Mouse (Mus musculus): ENCODE results near the gene Gdpd5.
"Not testable (repeated sequence)": the region's sequence is repeated elsewhere in the genome, so short reads cannot be mapped to it uniquely, and the experiment has no call there.

Gdpd5 gene

DNA sequence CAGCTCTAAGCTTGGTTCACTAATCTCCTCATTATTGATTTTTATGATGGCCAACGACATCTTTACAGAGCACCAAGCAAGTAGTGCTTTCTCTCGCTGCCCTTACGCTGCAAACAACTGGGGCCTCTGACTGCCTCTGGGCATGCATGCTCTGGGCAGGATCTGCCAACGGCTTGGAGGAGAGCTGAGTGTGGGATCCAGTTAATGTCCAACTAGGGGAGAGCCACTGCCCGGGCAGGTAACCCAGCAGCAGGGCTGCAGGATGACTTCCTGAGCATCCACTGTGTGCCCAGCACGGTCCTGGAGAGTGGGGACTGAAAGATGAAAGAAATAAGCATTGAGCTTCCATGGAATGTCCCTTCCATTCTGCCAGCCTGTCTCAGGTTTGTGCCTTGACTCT, 14.5 kb upstream of the Gdpd5 start:
- no peak for DNase-seq

DNA sequence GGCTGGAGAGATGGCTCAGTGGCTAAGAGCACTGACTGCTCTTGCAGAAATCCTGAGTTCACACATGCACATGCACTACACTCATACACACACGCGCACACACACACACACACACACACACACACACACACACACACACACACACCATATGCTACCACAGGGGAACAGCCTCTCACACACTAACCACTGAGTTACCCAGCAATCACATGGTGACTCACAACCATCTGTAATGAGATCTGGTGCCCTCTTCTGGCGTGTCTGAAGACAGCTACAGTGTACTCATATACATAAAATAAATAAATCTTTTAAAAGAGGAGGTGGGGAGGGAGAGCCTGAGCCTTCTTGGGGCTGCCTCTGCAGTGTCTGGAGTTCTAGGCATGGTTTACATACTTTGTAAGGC, 6.9 kb upstream of the Gdpd5 start:
- DNase-seq: not testable (repeated sequence)

DNA sequence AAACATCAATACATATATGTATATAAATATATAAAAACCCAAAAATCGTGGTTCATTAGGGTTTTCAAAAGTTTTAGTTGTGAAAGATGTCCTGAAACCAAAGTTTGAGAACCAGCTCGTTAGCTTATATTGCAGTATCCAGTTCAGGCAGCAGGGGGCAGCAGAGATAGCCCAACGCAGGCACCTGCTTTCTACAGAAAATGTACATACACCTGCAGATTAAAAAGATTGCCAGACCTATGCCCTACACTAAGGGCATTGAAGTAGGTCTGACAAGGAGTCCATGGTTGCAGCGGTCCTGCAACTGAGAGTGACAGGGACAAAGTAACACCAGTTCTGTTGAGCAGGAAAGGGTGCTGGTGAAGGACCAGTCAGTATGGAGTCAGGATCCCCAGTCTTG, 5.8 kb upstream of the Gdpd5 start:
- DNase-seq: peak; percentile 89 to 93

DNA sequence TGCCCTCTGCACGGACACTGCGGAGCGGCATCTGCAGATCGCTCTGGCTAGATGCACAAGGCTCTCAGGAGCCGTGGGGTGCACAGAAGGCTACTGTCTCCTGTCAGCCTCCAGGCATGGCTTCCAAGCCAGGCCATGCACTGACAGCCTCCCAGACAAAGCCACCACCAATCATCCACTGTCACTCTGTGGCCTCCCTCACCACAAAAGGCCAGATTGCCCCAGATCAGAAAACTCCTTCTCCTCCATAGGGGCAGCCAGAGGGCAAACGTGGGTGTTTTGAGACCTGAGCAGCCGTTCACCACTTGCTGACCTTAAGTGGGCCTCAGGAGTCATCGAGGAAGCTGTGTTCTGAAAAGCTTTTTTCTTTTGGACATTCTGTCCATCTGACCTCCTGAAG, 2.3 kb upstream of the Gdpd5 start:
- DNase-seq: no peak

DNA sequence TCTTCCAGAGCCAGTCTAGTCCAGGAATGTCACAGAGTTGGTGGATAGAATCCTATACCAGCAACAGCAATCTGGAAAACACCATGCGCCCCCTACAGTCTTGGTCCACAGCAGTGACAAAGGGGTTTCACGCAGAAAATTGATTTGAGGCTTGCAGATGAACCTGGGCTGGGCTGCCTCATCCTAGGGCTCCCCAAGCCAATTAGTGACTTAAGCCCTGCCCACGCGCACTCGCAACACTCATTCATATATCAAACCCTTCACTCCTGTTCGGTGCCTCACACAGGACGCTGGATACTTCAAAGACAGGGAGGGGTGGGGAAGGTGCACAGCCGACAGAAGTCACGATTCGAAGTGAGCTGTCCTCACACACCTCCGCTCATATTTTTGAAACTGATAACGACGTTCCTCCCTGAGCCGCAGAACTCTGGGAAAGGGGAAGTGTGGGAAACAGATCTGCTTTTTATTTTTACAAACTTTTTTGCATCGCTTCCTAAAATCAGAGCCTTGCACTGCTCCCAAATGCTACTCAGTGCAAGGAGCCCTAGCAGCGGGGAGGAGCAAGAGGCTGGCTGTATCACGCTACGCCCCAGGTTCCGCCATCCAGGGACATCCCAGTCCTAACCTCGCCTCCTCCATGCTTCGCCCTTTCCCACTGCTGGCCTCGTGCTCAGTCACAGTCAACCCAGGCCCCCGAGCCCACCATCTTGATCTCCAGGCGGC, 562 bp upstream of the Gdpd5 start:
- peak; percentile 83 for DNase-seq

DNA sequence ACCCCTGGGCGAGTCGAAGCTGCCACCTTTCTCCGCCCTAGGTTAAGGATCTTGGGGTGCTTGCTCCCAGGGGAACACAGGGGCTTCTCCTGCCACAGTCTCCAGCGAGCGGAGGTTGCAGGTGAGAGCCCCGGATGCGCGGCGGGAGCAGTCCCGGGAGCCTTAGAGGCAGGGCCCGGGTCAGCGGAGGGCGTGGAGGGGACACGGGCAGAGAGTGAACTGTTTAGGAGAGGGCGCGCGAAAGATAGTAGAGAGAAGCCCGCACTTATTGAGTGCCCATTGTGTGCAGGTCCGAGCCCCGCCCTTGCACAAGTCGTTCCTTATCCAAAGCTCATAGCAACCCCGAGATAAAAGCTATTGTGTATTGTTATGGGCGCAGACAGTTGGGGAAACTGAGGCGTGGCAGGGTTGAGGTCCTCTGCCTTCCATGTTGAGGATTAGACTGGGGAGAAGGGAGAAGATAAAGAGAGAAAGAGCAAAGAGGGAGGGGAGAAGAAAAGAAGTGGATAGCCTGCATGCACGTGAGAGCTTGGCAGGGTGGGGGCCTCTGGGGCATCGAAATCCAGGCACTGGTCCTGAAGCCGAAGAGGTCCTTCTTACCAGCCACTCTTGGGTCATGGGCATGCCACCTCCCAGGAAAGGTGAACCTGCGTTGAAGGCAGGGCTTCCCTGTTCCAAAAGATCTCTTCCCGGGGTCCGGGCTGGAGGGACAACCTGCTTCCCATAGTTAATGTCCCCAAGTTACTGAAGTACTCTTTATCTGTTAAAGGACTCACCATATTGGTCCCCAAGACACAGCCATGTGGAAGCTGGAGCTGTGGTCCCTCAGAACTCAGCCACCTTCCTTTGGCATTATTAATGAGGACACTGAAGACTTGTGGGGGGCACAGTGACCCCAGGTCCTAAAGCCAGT, 1.1 kb downstream of the Gdpd5 start:
- DNase-seq: peak in 1 of 2 experiments; percentile 56

DNA sequence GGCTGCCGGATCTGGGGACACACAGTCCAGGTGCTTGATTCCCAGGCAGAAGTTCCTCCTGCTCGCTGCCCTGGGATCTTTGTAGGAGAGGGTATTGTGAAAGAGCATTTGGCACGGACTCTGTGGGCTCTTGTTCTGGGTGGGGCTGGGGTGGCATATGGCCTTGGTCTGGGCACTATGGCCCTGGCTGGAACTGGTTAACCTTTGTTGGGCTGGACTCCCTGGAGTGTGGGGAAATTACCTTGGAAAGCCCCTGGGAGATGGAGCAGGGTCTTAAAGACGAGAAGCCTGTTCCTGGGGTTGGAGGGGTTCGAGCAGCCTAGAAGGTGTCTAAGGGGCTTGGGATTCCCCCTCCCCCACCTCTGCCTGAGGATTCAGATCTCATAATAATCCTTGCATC, 2.0 kb downstream of the Gdpd5 start:
- DNase-seq: peak in 1 of 2 experiments; percentile 43

DNA sequence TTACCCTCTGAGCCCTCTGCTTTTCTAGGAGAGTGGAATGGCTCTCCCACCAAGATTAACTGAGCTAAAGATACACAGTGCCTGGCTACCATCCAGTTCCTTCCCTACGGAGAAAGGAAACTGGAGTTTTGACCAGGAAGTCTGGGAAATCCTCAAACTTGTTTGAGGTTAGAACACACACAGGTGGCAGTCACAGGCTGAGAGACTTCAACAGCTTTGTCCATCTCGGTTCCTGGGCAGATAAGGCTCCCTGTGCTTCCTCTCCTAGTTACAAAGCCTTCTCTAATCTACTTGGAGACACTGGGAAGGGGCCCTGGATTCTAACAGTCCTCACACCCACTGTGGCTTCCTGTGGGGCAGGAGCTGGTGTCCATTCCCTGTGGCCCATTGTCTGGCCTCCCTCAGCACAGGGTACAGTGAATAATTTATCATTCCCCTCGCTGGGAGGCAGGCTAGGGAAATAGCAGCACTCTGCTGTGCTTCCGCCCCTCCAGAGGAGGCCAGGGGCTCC, 2.9 kb downstream of the Gdpd5 start:
- DNase-seq: no peak

DNA sequence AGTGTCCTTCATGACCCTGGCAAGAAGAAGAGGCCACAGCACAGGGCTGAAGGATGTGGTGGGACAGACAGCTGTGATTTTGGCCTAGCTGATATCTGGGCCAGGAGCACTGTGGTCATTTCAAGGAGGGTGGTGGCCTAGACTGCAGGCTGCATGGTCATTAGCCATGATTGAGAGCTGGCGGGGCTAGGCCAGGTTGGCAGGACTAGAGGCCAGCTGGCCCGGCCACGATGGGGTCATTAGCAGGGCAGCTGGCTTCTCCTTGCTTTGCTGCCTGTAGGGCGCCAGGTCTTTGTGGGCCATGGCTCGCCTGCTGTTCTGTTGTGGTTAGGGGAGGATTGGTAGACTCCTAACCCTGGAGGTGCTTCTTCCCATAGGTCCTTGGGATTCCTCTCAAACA, 4.8 kb downstream of the Gdpd5 start:
- peak; percentile 81 to 84 for DNase-seq

DNA sequence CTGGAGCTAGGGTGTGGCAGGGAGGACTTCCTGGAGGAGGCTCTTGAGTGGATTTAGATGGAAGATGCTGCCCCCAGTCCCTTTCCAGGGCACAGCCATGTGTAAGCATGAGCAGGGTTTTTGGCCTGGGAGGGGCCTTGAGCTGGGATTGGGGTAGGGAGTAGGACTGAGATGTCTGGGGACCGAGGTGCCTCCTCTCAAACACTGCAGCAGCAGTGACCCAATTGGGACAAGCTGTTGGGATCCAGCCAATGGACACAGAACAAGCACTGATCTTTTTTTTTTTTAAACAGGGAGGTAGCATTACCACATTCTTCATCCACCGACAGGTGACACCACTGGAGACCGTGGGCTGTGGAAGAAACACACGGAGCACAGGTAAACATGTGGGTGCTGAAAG, 5.6 kb downstream of the Gdpd5 start:
- no peak for DNase-seq

DNA sequence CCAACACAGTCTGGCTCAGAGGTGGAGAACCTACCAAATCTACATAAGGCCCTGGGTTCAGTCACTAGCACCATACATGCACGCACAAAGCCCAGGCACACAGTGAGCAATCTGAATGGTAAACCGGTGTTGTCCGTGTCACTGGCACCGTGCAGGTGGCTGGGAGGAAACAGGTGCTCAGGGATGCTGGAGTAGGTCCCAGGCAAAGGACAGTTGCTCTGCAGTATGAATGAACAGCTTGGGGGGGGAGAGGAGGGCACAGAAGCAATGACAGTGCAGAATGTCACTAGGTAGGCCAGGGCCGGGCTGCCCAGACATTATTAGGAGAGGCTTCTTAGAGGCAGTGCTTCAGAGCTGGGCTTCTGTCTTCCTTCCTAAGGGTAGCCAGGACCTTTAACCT, 6.1 kb downstream of the Gdpd5 start:
- DNase-seq: peak; percentile 48 to 54

DNA sequence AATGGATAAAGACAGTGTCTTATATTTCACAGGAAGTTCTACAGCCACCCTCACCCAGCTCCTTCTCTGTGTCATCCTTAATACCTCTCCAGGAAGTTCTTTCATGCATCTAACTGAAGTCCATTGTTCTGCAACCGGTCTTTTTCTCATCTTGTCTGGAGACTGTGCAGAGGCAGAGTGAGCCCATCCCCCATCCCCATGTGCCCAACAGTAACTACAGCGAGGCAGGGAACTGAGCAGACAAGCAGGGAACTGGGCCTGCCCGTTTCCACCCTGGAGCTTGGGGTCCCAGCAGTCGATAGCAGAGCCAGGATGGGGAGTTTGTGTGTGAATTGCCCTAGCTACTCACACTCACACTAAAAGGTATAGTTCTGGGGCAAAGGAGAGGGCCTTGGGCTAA, 9.3 kb downstream of the Gdpd5 start:
- no peak for DNase-seq

DNA sequence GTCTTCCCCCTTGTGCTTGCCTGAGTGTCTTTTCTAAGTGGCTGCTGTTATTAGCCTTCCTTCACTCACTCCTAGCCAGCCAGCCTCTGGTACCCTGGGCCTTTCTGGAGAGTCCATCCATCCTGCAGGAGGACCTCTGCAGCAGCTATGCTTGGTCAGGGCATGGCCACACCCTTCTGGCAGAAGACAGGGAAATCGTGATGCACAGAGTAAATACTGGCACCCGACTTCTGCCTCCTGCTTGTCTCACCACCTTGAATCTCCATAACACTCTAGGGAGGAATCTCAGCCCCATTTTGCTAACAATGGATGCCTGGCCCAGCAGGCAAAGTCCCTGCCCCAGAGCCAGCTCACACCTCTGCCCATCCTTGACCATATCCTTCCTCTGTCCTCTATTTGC, 11.5 kb downstream of the Gdpd5 start:
- no peak for DNase-seq

DNA sequence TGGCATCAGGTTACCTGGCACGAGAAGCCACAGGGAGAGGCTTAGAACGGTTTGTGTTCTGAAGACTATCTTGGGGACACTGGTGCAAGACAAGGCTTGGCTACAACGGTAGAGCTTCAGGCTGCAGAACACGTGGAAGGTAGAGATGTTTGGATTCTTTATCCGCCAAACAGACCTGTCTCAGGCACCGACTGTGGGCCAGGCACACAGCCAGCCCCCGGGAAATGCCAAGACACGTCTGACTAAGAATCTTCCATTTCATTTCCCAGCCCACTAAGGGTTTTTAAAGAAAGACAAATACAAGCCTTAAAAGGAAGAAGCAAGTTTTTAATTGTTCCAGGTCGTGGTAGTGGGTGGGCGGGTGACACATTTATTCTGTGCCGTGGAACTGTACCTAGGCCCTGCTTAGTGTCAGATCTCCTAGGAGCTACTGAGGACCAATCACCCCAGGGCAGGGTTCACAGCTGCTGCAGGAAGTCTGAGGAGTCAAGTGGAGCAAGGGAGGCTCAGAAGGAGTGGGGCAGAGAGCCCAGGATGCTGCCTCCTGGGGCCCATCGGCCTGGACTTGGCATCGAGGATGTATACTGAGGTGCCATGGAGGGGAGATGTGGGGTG, 12.6 kb downstream of the Gdpd5 start:
- peak; percentile 81 to 83 for DNase-seq

DNA sequence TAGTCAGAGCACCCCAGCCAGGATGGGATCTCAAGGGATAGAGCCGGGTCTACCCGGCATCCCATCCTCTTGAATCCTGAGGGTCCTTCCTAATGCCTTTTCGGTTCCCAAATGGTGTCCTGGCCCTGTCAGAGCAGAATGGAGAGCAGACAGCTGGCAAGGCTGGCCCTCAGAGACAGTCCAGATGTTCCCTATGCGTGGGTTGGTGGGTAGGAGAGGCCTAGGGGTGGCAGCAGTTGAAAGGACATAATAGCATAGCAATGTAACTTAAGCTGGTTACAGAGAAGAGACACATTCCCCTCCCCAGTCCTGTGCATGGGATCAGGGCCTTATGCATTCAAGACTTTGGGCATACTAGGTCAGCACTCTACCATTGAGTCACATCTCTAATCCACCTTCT, 14.2 kb downstream of the Gdpd5 start:
- DNase-seq: no peak

DNA sequence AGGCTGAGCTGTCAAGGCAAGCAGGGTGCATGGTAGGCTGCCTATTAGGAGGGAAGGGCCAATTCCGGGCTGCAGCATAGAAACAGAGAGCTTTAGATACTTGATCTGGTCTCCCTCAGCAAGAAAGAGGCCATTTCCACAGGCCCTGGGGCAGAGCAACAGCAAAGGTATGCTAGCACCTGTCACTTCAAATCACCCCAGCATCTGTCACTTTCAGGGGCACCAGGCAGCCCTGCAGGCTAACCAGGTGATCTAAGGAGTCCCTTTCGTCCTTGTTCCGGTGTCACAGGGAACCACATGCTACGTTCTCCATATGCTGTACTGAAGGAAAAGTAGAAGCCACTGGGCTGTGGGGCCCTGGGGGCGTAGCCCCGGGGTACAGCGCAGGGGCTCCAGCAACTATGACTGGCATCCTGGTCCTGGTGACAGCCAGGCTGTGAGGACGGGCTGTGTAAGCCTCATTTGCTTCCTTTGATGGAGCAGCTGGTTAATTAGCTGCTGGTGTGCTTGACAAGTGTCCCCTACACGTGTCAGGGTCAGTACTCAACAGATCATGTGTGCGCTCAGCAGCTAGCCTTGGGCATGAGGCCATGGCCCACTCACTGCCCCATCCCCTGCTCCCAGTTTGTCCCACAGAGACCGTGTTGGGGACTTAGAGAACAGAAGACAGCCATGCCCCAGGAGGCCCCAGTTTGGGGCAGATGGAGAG, 14.8 kb downstream of the Gdpd5 start:
- peak; percentile 55 to 65 for DNase-seq

DNA sequence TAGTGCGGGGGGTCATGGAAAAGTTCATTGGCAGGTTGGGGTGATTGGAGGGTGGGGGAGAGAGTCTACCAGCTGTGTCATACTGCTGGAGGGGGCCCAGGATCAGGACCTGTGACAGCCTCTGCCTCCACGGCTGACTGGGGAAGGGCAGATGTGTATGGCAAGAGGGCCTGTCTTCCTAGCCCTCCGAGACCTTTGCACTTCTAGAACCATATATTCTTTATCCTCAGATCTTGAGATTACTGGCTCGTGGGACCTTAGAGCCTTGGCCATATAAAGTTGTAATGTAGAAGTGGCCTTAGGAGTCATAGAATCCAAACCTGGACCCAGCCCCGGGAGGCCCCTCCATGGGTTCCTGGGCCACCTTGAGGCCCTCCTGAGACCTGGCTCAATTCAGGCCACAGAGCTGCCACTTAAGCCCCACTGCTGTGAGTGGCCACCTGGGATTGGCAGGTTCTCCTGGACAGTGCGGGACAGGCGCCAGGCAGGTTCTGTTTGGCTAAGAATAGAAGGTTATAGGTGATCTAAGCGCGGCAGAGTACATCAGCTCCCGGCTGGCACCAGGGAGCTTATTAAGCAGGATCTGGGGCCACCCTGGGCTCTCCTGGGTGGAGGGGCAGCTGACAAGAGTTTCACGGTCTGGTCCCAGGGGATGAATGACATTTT, 15.9 kb downstream of the Gdpd5 start:
- DNase-seq: no peak

DNA sequence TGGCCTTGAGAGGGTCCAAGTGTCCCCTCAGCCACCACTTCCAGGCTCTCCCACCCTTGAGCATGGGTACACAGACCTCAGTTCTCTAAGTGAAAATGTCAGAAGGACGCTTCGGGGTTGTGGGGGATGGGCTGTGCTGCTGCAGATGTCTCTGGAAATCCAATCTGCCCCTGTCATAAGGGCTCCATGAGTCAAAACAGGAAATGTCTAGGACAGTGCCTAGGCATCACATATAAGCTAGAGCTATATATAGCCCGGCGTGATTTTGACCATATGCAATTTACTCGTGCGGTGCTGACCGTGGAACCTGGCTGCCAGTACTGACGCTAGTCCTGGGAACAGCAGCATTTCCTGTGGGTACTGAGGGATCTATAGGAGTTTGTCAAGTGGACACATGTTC, 20.2 kb downstream of the Gdpd5 start:
- DNase-seq: no peak

DNA sequence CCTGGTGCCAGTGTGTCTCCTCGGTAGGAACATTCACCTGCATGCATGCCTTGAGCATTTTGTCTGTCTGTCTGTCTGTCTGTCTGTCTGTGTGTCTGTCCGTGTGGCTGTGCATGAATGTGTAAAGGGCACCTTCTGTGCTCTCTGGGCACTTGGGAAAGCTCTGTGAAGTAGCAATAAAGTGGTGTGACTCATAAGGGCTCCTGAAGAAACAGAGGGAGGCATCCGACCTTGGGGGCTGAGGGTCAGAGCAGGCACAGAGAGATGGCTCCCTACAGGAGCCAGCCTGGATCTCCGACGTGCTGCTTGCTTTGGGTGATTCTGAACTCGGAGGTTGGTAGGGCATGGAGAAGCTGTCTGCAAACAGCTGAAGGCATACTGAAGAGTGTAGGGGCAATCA, 21.3 kb downstream of the Gdpd5 start:
- DNase-seq: no peak

DNA sequence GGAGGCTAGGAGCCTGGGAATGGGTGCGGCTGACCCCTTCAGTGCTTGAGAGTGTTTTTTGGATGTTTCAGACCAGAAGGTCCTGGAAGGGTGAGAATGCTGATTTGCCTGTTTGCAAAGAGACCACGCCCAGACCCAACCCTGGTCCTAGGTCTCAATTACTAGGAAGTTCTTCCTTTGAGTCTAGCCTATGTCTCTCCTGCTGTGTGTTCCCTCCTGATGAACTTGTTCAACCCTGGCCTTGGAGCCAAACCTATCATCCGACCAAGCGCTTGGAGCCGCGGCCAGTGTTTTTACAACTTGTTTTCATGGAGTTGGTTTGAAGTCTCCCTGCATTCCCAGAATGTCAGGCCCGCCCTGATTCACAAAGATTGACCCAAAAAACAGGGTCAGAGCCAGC, 22.0 kb downstream of the Gdpd5 start:
- no peak for DNase-seq

DNA sequence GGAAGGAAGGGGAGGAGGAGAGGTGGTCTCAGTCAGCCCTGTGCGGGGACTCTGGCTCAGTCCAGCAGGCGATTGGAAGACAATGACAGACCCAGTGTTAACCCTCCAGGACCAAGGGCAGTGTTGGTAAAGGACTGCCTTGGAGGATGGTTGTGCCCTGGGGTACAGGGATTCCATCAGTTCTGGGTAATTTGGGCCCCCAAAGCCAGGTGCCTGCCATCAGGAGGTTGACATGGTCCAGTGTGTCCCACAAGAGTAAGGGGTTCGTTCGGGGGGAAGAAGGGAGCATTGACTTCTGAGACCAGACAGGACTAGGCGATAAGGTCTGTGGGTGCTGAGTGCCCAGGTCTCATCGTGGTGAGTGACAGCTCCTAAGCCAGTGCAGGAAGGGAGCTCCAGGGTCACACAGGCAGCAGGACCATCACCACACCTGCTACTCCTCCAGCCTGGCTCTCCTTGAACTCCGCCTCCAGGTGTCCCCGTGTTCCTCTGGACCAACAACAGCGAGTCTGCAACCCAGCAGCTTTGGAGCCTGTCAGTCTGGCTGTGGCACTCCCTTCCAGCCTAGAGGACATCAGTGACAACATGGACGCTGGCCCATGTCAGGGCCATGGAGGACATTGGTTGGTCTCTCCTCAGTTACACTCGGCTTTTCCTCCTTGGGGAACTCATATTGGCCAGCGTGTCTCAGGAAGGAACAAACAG, 23.0 kb downstream of the Gdpd5 start:
- no peak for DNase-seq

All from cerebellum, postnatal 10 days (tissue).